Mouse (Mus musculus) Muller cell, postnatal 12 days (primary cell): ENCODE data around the gene Ccdc183.

Source experiments
- DNase-seq: peaks from one replicate; pipeline ENCODE4 v3.0.0-alpha.2; 2015; ENCODE audit errors: inconsistent ontology term

Gene Ccdc183

GRCm38 (mm10) chr2:25607761-25608622 is 9.5 kb downstream of the Ccdc183 start, which contains the start of gene Rabl6:
Gene Rabl6 (minus strand): TSS chr2:25608521.
- DNase-seq = peak; percentile 91

- DNase-seq = no peak
Observed at GRCm38 (mm10) chr2:25602526-25602925, 15.0 kb downstream of the Ccdc183 start.

GRCm38 (mm10) chr2:25600037-25600436 is 17.4 kb downstream of the Ccdc183 start:
- DNase-seq = no peak

- no peak for DNase-seq
Observed at GRCm38 (mm10) chr2:25598749-25599148, 18.7 kb downstream of the Ccdc183 start.

- DNase-seq = no peak
Observed at GRCm38 (mm10) chr2:25596765-25597510, 20.5 kb downstream of the Ccdc183 start.

- DNase-seq = no peak
Observed at GRCm38 (mm10) chr2:25591863-25592262, 25.6 kb downstream of the Ccdc183 start.

GRCm38 (mm10) chr2:25588227-25588907 is 29.1 kb downstream of the Ccdc183 start:
- no peak for DNase-seq

GRCm38 (mm10) chr2:25587290-25587689 is 30.2 kb downstream of the Ccdc183 start:
- DNase-seq = no peak

- no peak for DNase-seq
Observed at GRCm38 (mm10) chr2:25585601-25586000, 31.9 kb downstream of the Ccdc183 start.

- DNase-seq = no peak
Observed at GRCm38 (mm10) chr2:25584856-25585255, 32.6 kb downstream of the Ccdc183 start.

GRCm38 (mm10) chr2:25584152-25584551 is 33.3 kb downstream of the Ccdc183 start:
- DNase-seq = no peak

- DNase-seq = no peak
Observed at GRCm38 (mm10) chr2:25583571-25583970, 33.9 kb downstream of the Ccdc183 start.

- no peak for DNase-seq
Observed at GRCm38 (mm10) chr2:25583120-25583481, 34.4 kb downstream of the Ccdc183 start.

- DNase-seq = peak; percentile 9
Observed at GRCm38 (mm10) chr2:25582466-25583119, 34.9 kb downstream of the Ccdc183 start.

GRCm38 (mm10) chr2:25581901-25582301 is 35.6 kb downstream of the Ccdc183 start:
- peak; percentile 18 for DNase-seq

GRCm38 (mm10) chr2:25581294-25581864 is 36.1 kb downstream of the Ccdc183 start, which contains the start of gene Ajm1:
Gene Ajm1 (minus strand): TSS chr2:25581757.
- peak; percentile 36 for DNase-seq

- no peak for DNase-seq
Observed at GRCm38 (mm10) chr2:25580621-25581101, 36.8 kb downstream of the Ccdc183 start.

GRCm38 (mm10) chr2:25579737-25580460 is 37.6 kb downstream of the Ccdc183 start:
- peak; percentile 3 for DNase-seq

- peak; percentile 11 for DNase-seq
Observed at GRCm38 (mm10) chr2:25578796-25579736, 38.4 kb downstream of the Ccdc183 start.
